Mouse (Mus musculus) midbrain, embryonic 15.5 days (tissue): ENCODE measurements around the gene Susd6. TPM values are rescaled to one million over a fixed set of nuclear protein-coding genes. Genes with fewer than 3 reads are reported as not detected.

Experiments used
- ATAC-seq: fragments of 200-750 bp; cut with Nextera tagmentation; replicated peaks from 2 replicates; pipeline ENCODE4 v1.8.0; 2017; ENCODE audit warnings: moderate TSS enrichment
- H3K27ac ChIP-seq: fragments of 300-500 bp; sonication (generic); 2 replicates; pipeline ENCODE4 v1.5.1; 2015; ENCODE audit warnings: mild to moderate bottlenecking, inconsistent platforms
- H3K27me3 ChIP-seq: fragments of 300-500 bp; sonication (generic); replicated peaks from 2 replicates; pipeline ENCODE4 v1.6.1; 2015; ENCODE audit warnings: inconsistent platforms
- H3K36me3 ChIP-seq: fragments of 300-500 bp; sonication (generic); replicated peaks from 2 replicates; pipeline ENCODE4 v1.6.1; 2015; ENCODE audit warnings: inconsistent platforms
- H3K4me1 ChIP-seq: fragments of 300-500 bp; sonication (generic); 2 replicates; pipeline ENCODE4 v1.6.1; 2015; ENCODE audit warnings: inconsistent platforms
- H3K4me2 ChIP-seq: fragments of 300-500 bp; sonication (generic); 2 replicates; pipeline ENCODE4 v1.6.1; 2015; ENCODE audit warnings: inconsistent platforms, mild to moderate bottlenecking, moderate library complexity
- H3K4me3 ChIP-seq: fragments of 300-500 bp; sonication (generic); 2 replicates; pipeline ENCODE4 v1.5.1; 2015; ENCODE audit warnings: mild to moderate bottlenecking, inconsistent platforms
- H3K9ac ChIP-seq: fragments of 300-500 bp; sonication (generic); 2 replicates; pipeline ENCODE4 v1.6.1; 2015; ENCODE audit warnings: mild to moderate bottlenecking, inconsistent platforms
- H3K9me3 ChIP-seq: fragments of 300-500 bp; sonication (generic); 2 replicates; pipeline ENCODE4 v1.6.1; 2016; ENCODE audit warnings: inconsistent platforms
- WGBS: fragments of 180-500 bp; shearing (Covaris S2); methylation state at CpG from one replicate; pipeline ENCODE4 v1.1.7; 2015; ENCODE audit warnings: mixed read lengths; 5-methylcytosine and 5-hydroxymethylcytosine counted together
- polyA plus RNA-seq: library from polyadenylated mRNA; unstranded; fragments of >200 nt; fragmentation: Nextera tagmentation; extraction: Ambion mirVana; gene quantifications from 2 replicates; pipeline ENCODE4 v1.2.1, GENCODE M21; 2015

Susd6 gene
- polyA plus RNA-seq, 1 experiment from 2014 or later = 13.6 TPM

- H3K4me1 ChIP-seq = peaks cover 13% of the 10 kb centered on the region
- H3K27ac ChIP-seq = no peak overlapping the region
- ATAC-seq = no peak
- WGBS = 93% methylated on average over 6 of the region's 6 CpGs
- no peak overlapping the region for H3K9ac ChIP-seq
- no peaks in the 10 kb centered on the region for H3K9me3 ChIP-seq
- H3K4me3 ChIP-seq = no peak overlapping the region
- H3K4me2 ChIP-seq = no peak overlapping the region
- no peaks in the 10 kb centered on the region for H3K27me3 ChIP-seq
- H3K36me3 ChIP-seq = no peaks in the 10 kb centered on the region
These were observed 14.6 kb downstream of the Susd6 start for GRCm38 (mm10) chr12:80804861-80805428.

GRCm38 (mm10) chr12:80807451-80808085 is 17.3 kb downstream of the Susd6 start:
- H3K27ac ChIP-seq = no peak overlapping the region

GRCm38 (mm10) chr12:80810005-80810404 is 19.7 kb downstream of the Susd6 start:
- no peaks in the 10 kb centered on the region for H3K9me3 ChIP-seq
- no peak for ATAC-seq
- H3K4me2 ChIP-seq = no peak overlapping the region
- 91% methylated on average over 2 of the region's 2 CpGs for WGBS
- peaks cover 3% of the 10 kb centered on the region; the same call in 1 of the 2 replicates for H3K4me1 ChIP-seq
- H3K4me3 ChIP-seq = no peak overlapping the region
- no peak overlapping the region for H3K9ac ChIP-seq
- no peaks in the 10 kb centered on the region for H3K36me3 ChIP-seq
- no peak overlapping the region for H3K27ac ChIP-seq
- no peaks in the 10 kb centered on the region for H3K27me3 ChIP-seq

More at GRCm38 (mm10) chr12:80807451-80808085, 17.3 kb downstream of the Susd6 start:
- H3K4me3 ChIP-seq = no peak overlapping the region
- WGBS = 35% methylated on average over 2 of the region's 2 CpGs
- no peaks in the 10 kb centered on the region for H3K36me3 ChIP-seq
- H3K9me3 ChIP-seq = no peaks in the 10 kb centered on the region
- no peak overlapping the region for H3K9ac ChIP-seq
- ATAC-seq = no peak
- peaks cover 13% of the 10 kb centered on the region for H3K4me1 ChIP-seq
- H3K27me3 ChIP-seq = no peaks in the 10 kb centered on the region
- no peak overlapping the region for H3K4me2 ChIP-seq

DNA sequence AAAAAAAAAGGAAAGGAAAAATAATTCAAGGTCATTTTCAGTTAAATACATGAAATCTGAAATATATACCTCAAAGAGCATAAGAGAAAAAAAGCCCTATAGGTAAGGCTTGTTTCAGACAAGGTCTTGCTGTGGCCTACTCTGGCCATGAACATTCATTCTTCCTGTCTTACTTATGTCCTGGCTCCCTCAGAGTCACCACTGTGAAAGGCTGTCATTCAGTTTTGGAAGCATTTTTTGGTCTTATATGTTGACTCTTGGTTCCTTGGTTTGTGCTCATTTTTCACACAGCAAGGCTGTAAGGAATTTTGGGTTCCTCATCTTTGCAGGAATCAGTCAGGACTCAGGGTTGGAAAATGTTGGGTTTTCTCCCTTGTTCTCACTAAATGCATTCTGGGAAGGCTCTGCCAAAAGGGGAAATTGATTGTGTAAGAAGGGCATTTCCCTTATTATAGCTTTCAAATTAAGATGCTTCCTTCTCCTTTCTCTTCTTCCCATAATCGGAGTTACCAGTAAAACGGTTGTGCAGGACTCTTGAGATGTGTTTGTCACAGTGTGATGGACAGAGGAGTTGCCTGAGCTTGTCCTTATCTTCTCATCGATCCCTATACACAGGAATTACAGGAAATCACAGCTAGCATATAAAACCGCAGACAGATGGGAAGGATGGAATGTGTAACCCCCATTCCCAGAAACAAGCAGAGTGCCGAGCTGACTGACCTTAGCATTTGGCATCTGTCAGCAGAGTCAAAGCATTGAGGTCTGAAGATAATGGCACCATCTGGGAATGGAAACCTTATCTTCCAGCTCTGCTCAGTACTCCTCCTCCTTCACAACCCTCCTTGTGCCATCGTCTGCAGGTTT is 21.6 kb downstream of the Susd6 start:
- Histone ChIP-seq H3K4me2 (no peak overlapping the region), H3K4me3 (no peak overlapping the region), H3K27ac (no peak overlapping the region), H3K9me3 (no peaks in the 10 kb centered on the region), H3K36me3 (no peaks in the 10 kb centered on the region), H3K9ac (no peak overlapping the region), H3K4me1 (peaks cover 10% of the 10 kb centered on the region), H3K27me3 (no peaks in the 10 kb centered on the region)
- 33% methylated on average over 6 of the region's 6 CpGs for WGBS
- no peak for ATAC-seq

- H3K9me3 ChIP-seq = no peaks in the 10 kb centered on the region
- 35% methylated on average over 1 of the region's 1 CpGs for WGBS
- no peaks in the 10 kb centered on the region for H3K36me3 ChIP-seq
- ATAC-seq = no peak
- no peak overlapping the region for H3K9ac ChIP-seq
- H3K27me3 ChIP-seq = no peaks in the 10 kb centered on the region
- no peak overlapping the region for H3K4me3 ChIP-seq
- H3K27ac ChIP-seq = no peak overlapping the region
- H3K4me1 ChIP-seq = peaks cover 10% of the 10 kb centered on the region
- H3K4me2 ChIP-seq = no peak overlapping the region
These were observed 22.2 kb downstream of the Susd6 start for GRCm38 (mm10) chr12:80812510-80812820.

GRCm38 (mm10) chr12:80813456-80813855 is 23.1 kb downstream of the Susd6 start:
- Histone ChIP-seq H3K4me3 (no peak overlapping the region), H3K4me1 (peaks cover 8% of the 10 kb centered on the region; the same call in 1 of the 2 replicates), H3K27me3 (no peaks in the 10 kb centered on the region), H3K9ac (no peak overlapping the region), H3K9me3 (no peaks in the 10 kb centered on the region), H3K4me2 (no peak overlapping the region), H3K36me3 (no peaks in the 10 kb centered on the region), H3K27ac (no peak overlapping the region)
- WGBS = 94% methylated on average over 2 of the region's 2 CpGs
- no peak for ATAC-seq

DNA sequence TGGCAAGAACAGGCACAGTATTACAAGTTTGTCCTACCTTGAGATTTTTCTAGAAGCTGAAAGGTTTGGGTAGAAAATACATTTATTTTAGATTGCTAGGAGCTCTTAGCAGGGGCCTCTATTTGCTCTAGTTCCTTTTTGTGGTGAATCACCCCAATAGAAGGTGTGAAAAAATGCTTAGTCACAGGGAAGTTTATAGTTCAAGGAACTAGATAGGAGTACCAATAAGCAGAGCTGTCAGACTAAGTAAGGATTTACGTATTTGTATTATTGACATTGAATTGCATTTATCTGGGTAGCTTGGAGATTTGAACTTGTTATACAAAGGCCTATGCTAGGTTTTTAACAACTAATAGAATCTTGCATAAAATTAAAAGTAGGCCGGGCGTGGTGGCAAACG is 23.6 kb downstream of the Susd6 start:
- WGBS = 95% methylated on average over 4 of the region's 4 CpGs
- Histone ChIP-seq H3K4me1 (peaks cover 8% of the 10 kb centered on the region; the same call in 1 of the 2 replicates), H3K9me3 (no peaks in the 10 kb centered on the region), H3K4me3 (no peak overlapping the region), H3K27ac (no peak overlapping the region), H3K9ac (no peak overlapping the region), H3K27me3 (no peaks in the 10 kb centered on the region), H3K36me3 (no peaks in the 10 kb centered on the region), H3K4me2 (no peak overlapping the region)
- no peak for ATAC-seq

GRCm38 (mm10) chr12:80814529-80814928 is 24.2 kb downstream of the Susd6 start:
- peaks cover 8% of the 10 kb centered on the region; the same call in 1 of the 2 replicates for H3K4me1 ChIP-seq
- H3K9me3 ChIP-seq = no peaks in the 10 kb centered on the region
- ATAC-seq = no peak
- no peak overlapping the region for H3K4me2 ChIP-seq
- H3K9ac ChIP-seq = no peak overlapping the region
- H3K27me3 ChIP-seq = no peaks in the 10 kb centered on the region
- H3K27ac ChIP-seq = no peak overlapping the region
- H3K36me3 ChIP-seq = no peaks in the 10 kb centered on the region
- no peak overlapping the region for H3K4me3 ChIP-seq
- 90% methylated on average over 3 of the region's 3 CpGs for WGBS

GRCm38 (mm10) chr12:80815298-80815697 is 25.0 kb downstream of the Susd6 start:
- no peak for ATAC-seq
- Histone ChIP-seq H3K36me3 (no peaks in the 10 kb centered on the region), H3K27ac (no peak overlapping the region; the same call in 1 of the 2 replicates), H3K4me1 (peaks cover 8% of the 10 kb centered on the region; the same call in 1 of the 2 replicates), H3K27me3 (no peaks in the 10 kb centered on the region), H3K4me3 (no peak overlapping the region), H3K9me3 (no peaks in the 10 kb centered on the region), H3K9ac (no peak overlapping the region), H3K4me2 (no peak overlapping the region)
- WGBS = 56% methylated on average over 1 of the region's 1 CpGs

- ATAC-seq = no peak
- no peaks in the 10 kb centered on the region for H3K27me3 ChIP-seq
- peaks cover 8% of the 10 kb centered on the region; the same call in 1 of the 2 replicates for H3K4me1 ChIP-seq
- H3K9ac ChIP-seq = no peak overlapping the region
- no peaks in the 10 kb centered on the region for H3K36me3 ChIP-seq
- 83% methylated on average over 3 of the region's 3 CpGs for WGBS
- H3K4me3 ChIP-seq = no peak overlapping the region
- no peak overlapping the region for H3K4me2 ChIP-seq
- no peak overlapping the region for H3K27ac ChIP-seq
- no peaks in the 10 kb centered on the region for H3K9me3 ChIP-seq
These were observed 25.6 kb downstream of the Susd6 start for GRCm38 (mm10) chr12:80815893-80816292.

GRCm38 (mm10) chr12:80816380-80817086 is 26.2 kb downstream of the Susd6 start:
- Histone ChIP-seq H3K9ac (no peak overlapping the region), H3K4me3 (no peak overlapping the region), H3K9me3 (no peaks in the 10 kb centered on the region), H3K4me2 (no peak overlapping the region), H3K36me3 (no peaks in the 10 kb centered on the region), H3K4me1 (peaks cover 8% of the 10 kb centered on the region; the same call in 1 of the 2 replicates), H3K27ac (no peak overlapping the region), H3K27me3 (no peaks in the 10 kb centered on the region)
- no peak for ATAC-seq
- WGBS = 21% methylated on average over 1 of the region's 1 CpGs

GRCm38 (mm10) chr12:80817697-80818235 is 27.5 kb downstream of the Susd6 start:
- H3K27ac ChIP-seq = no peak overlapping the region
- no peak overlapping the region for H3K4me3 ChIP-seq
- no peaks in the 10 kb centered on the region for H3K36me3 ChIP-seq
- ATAC-seq = no peak
- no peaks in the 10 kb centered on the region for H3K9me3 ChIP-seq
- H3K4me2 ChIP-seq = no peak overlapping the region
- H3K4me1 ChIP-seq = peaks cover 8% of the 10 kb centered on the region; the same call in 1 of the 2 replicates
- no peaks in the 10 kb centered on the region for H3K27me3 ChIP-seq
- H3K9ac ChIP-seq = no peak overlapping the region
